Mouse (Mus musculus) retina, postnatal 1 day (tissue): Measurements from ENCODE around the gene Gbp2b.
"Not testable (repeated sequence)": the region's sequence is repeated elsewhere in the genome, so short reads cannot be mapped to it uniquely, and the experiment has no call there.

Experiments
- DNase-seq: peaks from one replicate; pipeline ENCODE4 v3.0.0-alpha.2; 2012

Gbp2b gene

DNA sequence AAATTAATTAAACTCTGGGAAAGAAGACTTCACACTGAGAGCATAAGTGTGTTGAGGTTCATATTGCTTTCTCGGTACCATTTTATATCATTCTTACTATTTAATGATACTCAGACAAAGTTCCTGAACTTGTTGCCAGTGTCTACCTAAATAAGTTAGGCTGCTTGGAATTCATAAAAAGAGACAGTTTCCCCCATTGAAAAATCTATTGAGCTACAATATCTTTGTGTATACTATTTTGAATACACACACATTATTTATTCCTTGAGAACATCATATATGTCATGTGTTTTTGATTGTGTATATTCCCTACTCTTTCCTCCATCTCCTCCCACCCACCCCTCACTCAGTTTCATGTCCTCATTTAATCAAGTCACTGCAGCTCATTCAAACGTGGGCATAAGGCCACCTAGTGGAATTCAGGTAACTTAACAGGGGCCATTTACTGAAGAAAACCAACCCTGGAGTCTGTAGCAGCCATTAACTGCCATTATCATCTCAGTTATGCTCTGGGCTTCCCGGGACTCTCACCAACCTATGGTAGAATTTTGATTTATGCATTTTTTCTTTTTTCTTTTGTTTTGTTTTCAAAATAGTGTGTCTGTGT is 26.4 kb downstream of the Gbp2b start:
- DNase-seq = peak; percentile 6

GRCm38 (mm10) chr3:142630385-142630784 is 35.7 kb downstream of the Gbp2b start:
- DNase-seq = no peak

- peak; percentile 71 for DNase-seq
Measured at GRCm38 (mm10) chr3:142640201-142640600, 45.6 kb downstream of the Gbp2b start.

DNA sequence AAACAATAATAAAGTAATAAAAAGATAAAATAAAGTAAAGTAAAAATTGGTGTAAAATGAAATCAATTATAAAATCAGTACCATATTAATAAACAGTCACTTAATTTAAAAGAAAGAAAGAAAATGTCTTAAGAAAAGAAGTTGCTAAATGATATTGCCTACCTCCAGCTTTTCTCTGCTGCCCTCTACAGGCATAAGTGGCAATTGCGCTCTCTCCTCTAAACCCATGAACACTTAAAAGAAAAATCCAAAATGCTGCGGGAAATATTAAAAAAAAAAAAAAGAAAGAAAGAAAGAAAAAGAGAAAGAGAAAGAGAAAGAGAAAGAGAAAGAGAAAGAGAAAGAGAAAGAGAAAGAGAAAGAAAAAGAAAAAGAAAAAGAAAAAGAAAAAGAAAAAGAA is 51.3 kb downstream of the Gbp2b start:
- peak; percentile 70 for DNase-seq

DNA sequence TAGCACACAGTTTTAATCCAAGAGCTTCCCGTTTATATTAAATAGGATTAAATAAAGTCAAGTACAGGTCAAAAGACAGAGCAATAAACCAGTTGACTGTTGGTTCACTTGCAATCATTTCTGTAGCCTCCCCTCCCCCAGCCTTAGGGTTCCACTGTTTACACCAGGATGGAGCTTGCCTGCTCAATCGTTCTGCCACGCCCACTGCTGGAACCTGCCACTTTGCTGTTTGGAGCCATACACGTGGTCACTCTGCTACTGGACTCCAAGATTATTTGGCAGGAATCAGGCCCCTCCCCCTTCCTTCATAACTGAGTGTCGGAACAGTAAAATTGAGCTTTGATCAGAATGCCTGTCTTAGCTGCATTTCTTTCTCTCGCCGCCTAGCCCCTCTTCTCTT is 53.2 kb downstream of the Gbp2b start:
- DNase-seq = not testable (repeated sequence)

- DNase-seq = no peak
Measured at GRCm38 (mm10) chr3:142650205-142650604, 55.6 kb downstream of the Gbp2b start.

DNA sequence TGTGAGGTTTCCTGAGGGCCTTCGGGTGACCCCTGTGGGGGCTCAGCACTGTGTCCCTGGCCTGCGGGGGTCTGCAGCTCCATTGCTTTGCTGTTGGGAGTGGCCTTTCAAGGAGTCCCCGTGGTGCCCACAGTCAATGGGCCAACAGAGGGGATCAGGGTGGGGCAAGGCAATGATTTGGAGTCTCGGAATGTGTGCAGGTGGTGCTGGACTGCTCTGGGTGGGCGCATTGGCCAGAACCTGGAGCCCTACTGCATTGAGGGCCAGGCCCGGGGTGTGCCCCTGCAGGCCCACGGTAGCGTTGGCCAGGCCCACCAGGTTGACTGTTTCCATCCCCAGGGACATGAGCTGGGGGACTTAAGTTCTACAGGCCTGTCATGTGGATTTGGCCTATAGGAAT is 70.1 kb downstream of the Gbp2b start:
- DNase-seq = no peak
